Mouse (Mus musculus): Measurements from ENCODE around the gene Sowaha. TPM values are rescaled to one million over a fixed set of nuclear protein-coding genes. Genes with fewer than 3 reads are reported as not detected.

Sowaha gene
- polyA plus RNA-seq, 1 experiment: not detected

DNA sequence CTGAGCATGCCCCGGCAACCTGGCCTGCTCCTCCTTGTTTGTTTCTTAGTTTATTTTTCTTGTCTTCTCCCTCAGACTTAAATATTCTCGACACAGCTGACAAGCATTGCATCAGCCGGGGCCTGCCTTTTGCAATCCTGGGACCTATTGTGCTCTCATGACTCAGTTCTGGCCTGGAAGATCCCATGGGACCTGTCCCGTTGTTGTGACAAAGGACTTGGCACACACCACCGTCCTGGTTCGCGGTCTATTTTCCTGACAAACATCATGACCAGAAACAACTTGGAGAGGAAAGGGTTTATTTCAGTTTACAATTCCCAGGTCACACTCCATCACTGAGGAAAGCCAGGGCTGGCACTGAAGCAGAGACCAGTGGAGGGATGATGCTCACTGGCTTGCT, 28.1 kb upstream of the Sowaha start:
- no peak overlapping the region for H3K27ac ChIP-seq (ENCODE audit: insufficient read depth, low read depth, low read length)
- TF ChIP-seq POLR2A (IDR thresholded peaks at IDR 0.05; ENCODE audit: insufficient read depth, low read depth, low read length): no peak
- H3K4me1 ChIP-seq (ENCODE audit: control insufficient read depth, insufficient read depth, low read length): peaks cover 16% of the 10 kb centered on the region
- no peak overlapping the region for H3K4me3 ChIP-seq (ENCODE audit: insufficient read depth, low read depth, low read length)
- 56% methylated on average over 7 of the region's 7 CpGs for WGBS

- TF ChIP-seq CTCF (IDR thresholded peaks at IDR 0.05; ENCODE audit: insufficient read depth, low read depth, low read length) (no peak), POLR2A (IDR thresholded peaks at IDR 0.05; ENCODE audit: insufficient read depth, low read depth, low read length) (no peak)
These were observed 27.2 kb upstream of the Sowaha start for GRCm38 (mm10) chr11:53507098-53507805.

DNA sequence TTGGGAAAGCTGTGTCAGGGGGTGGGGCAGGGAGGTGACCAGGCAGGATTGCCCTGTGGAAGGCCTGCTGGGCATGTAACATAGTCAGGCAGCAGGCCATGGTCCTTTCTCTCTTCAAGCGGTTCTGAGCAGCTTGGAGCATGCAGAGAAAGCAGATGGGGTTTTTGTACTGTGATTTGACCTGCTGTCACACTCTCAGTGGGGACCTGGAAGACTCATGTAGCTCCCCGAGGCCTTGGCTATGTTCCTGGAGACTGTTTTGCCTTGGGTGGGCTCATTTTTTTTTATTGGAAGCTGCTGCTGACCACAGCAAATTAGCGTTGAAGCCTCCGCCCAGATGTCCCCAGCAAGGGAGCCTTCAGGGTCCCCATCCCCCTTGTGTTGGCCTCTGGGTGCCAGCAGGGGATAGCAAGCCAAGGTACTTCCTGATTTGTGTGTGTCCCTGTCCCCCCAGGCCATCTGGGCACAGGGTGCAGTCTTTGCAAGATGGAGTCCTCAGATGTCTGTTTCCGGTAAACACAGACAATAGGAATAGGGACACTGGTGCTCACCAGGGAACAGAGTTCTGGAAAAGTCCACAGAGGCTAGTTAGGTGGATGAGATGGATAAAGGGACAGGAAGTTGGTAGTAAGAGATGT, 25.1 kb upstream of the Sowaha start:
- no peak overlapping the region for H3K27ac ChIP-seq (ENCODE audit: insufficient read depth, low read depth, low read length)
- H3K4me1 ChIP-seq (ENCODE audit: control insufficient read depth, insufficient read depth, low read length): peaks cover 16% of the 10 kb centered on the region
- 57% methylated on average over 5 of the region's 5 CpGs for WGBS
- no peak for TF ChIP-seq CTCF (IDR thresholded peaks at IDR 0.05; ENCODE audit: insufficient read depth, low read depth, low read length)
- no peak for TF ChIP-seq POLR2A (IDR thresholded peaks at IDR 0.05; ENCODE audit: insufficient read depth, low read depth, low read length)
- no peak overlapping the region for H3K4me3 ChIP-seq (ENCODE audit: insufficient read depth, low read depth, low read length)

More at GRCm38 (mm10) chr11:53507098-53507805, 27.2 kb upstream of the Sowaha start:
- 63% methylated on average over 9 of the region's 9 CpGs for WGBS
- Histone ChIP-seq H3K4me1 (ENCODE audit: control insufficient read depth, insufficient read depth, low read length) (peaks cover 17% of the 10 kb centered on the region), H3K4me3 (ENCODE audit: insufficient read depth, low read depth, low read length) (no peak overlapping the region), H3K27ac (ENCODE audit: insufficient read depth, low read depth, low read length) (peak overlapping the region; percentile 65)

- H3K4me1 ChIP-seq (ENCODE audit: control insufficient read depth, insufficient read depth, low read length): peaks cover 13% of the 10 kb centered on the region
- H3K4me3 ChIP-seq (ENCODE audit: insufficient read depth, low read depth, low read length): no peak overlapping the region
- TF ChIP-seq CTCF (IDR thresholded peaks at IDR 0.05; ENCODE audit: insufficient read depth, low read depth, low read length) (no peak), POLR2A (IDR thresholded peaks at IDR 0.05; ENCODE audit: insufficient read depth, low read depth, low read length) (no peak)
- no peak overlapping the region for H3K27ac ChIP-seq (ENCODE audit: insufficient read depth, low read depth, low read length)
- 93% methylated on average over 8 of the region's 8 CpGs for WGBS
These were observed 24.3 kb upstream of the Sowaha start for GRCm38 (mm10) chr11:53504376-53504775.

- H3K4me1 ChIP-seq (ENCODE audit: control insufficient read depth, insufficient read depth, low read length): peaks cover 13% of the 10 kb centered on the region
- no peak for TF ChIP-seq POLR2A (IDR thresholded peaks at IDR 0.05; ENCODE audit: insufficient read depth, low read depth, low read length)
- TF ChIP-seq CTCF (IDR thresholded peaks at IDR 0.05; ENCODE audit: insufficient read depth, low read depth, low read length): no peak
- 90% methylated on average over 5 of the region's 5 CpGs for WGBS
- H3K4me3 ChIP-seq (ENCODE audit: insufficient read depth, low read depth, low read length): no peak overlapping the region
- H3K27ac ChIP-seq (ENCODE audit: insufficient read depth, low read depth, low read length): no peak overlapping the region
These were observed 23.7 kb upstream of the Sowaha start for GRCm38 (mm10) chr11:53503738-53504137.

- WGBS: 46% methylated on average over 8 of the region's 8 CpGs
- Histone ChIP-seq H3K27ac (ENCODE audit: insufficient read depth, low read depth, low read length) (no peak overlapping the region), H3K4me1 (ENCODE audit: control insufficient read depth, insufficient read depth, low read length) (peaks cover 12% of the 10 kb centered on the region), H3K4me3 (ENCODE audit: insufficient read depth, low read depth, low read length) (no peak overlapping the region)
- TF ChIP-seq CTCF (IDR thresholded peaks at IDR 0.05; ENCODE audit: insufficient read depth, low read depth, low read length): no peak
- no peak for TF ChIP-seq POLR2A (IDR thresholded peaks at IDR 0.05; ENCODE audit: insufficient read depth, low read depth, low read length)
These were observed 22.1 kb upstream of the Sowaha start for GRCm38 (mm10) chr11:53502039-53502765.

DNA sequence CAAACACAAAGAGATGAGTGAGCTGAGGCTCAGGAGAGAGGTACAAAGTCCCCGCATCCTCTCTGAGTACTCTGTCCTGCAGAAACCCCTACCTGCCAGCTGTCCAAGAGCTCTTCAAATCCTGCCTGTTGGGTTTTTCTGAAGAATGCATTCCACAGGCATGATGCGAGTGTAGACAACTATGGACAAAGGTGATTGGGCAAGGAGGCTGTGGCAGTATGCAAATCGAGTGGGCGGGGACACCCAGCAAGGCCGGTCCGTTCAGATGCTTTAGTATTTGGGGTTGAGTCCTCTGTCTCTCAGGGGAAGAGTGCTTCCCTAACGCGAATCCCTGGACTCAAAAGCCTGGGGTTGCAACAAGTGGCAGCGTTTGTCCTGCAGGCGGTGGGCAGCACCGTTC, 20.5 kb upstream of the Sowaha start:
- no peak for TF ChIP-seq CTCF (IDR thresholded peaks at IDR 0.05; ENCODE audit: insufficient read depth, low read depth, low read length)
- TF ChIP-seq POLR2A (IDR thresholded peaks at IDR 0.05; ENCODE audit: insufficient read depth, low read depth, low read length): no peak
- Histone ChIP-seq H3K4me1 (ENCODE audit: control insufficient read depth, insufficient read depth, low read length) (peaks cover 16% of the 10 kb centered on the region), H3K4me3 (ENCODE audit: insufficient read depth, low read depth, low read length) (no peak overlapping the region), H3K27ac (ENCODE audit: insufficient read depth, low read depth, low read length) (no peak overlapping the region)
- WGBS: 33% methylated on average over 11 of the region's 11 CpGs

GRCm38 (mm10) chr11:53496946-53497345, 16.9 kb upstream of the Sowaha start:
- TF ChIP-seq CTCF (IDR thresholded peaks at IDR 0.05; ENCODE audit: insufficient read depth, low read depth, low read length) (no peak), POLR2A (IDR thresholded peaks at IDR 0.05; ENCODE audit: insufficient read depth, low read depth, low read length) (no peak)
- H3K4me1 ChIP-seq (ENCODE audit: control insufficient read depth, insufficient read depth, low read length): peaks cover 12% of the 10 kb centered on the region
- H3K4me3 ChIP-seq (ENCODE audit: insufficient read depth, low read depth, low read length): no peak overlapping the region
- peak overlapping the region; percentile 10; the same call in 1 of the 2 replicates for H3K27ac ChIP-seq (ENCODE audit: insufficient read depth, low read depth, low read length)
- 38% methylated on average over 6 of the region's 6 CpGs for WGBS

DNA sequence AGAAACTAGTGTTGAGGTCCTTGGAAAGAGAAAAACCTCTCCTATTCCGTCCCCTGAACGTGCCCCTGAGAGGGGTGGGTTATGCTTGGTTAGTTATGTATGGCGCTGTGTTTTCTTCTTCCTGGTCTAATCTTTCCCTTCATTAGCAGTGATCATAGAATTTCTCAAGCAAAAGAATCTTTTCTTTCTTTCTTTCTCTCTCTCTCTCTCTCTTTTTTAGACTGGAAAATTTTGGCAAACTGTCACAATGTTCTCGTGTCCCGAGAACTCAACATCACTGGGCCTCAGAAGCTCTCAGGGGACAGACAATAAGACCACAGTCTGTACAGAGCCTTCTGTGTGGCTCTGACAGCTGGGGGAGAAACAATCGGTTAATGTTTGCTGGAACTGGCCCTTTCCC, 15.3 kb upstream of the Sowaha start:
- Histone ChIP-seq H3K4me1 (ENCODE audit: control insufficient read depth, insufficient read depth, low read length) (peaks cover 15% of the 10 kb centered on the region), H3K4me3 (ENCODE audit: insufficient read depth, low read depth, low read length) (no peak overlapping the region), H3K27ac (ENCODE audit: insufficient read depth, low read depth, low read length) (no peak overlapping the region)
- TF ChIP-seq POLR2A (IDR thresholded peaks at IDR 0.05; ENCODE audit: insufficient read depth, low read depth, low read length): no peak
- no peak for TF ChIP-seq CTCF (IDR thresholded peaks at IDR 0.05; ENCODE audit: insufficient read depth, low read depth, low read length)
- 66% methylated on average over 6 of the region's 6 CpGs for WGBS
